Mouse (Mus musculus) hindbrain, embryonic 14.5 days (tissue): ENCODE measurements at regions not wholly inside any gene's neighbourhood (a gene's known extent, or its start where the extent isn't known, plus 50 kb on each side); places are given as distances from the start of the nearest gene placed in this dataset.

ENCODE experiments used
- ATAC-seq: fragments of 200-750 bp; cut with Nextera tagmentation; 2 replicates; pipeline ENCODE4 v1.8.0; 2017; ENCODE audit warnings: moderate number of reproducible peaks, mild to moderate bottlenecking, moderate TSS enrichment, moderate library complexity; ENCODE audit not compliant: low FRiP score
- DNase-seq: peaks from one replicate; pipeline ENCODE4 v3.0.0-alpha.2; 2015; ENCODE audit warnings: low spot score
- H3K27ac ChIP-seq: fragments of 300-500 bp; sonication (generic); 2 replicates; pipeline ENCODE4 v1.5.1; 2014; ENCODE audit warnings: mild to moderate bottlenecking, moderate library complexity
- H3K27me3 ChIP-seq: fragments of 300-500 bp; sonication (generic); 2 replicates; pipeline ENCODE4 v1.6.1; 2014; ENCODE audit warnings: mild to moderate bottlenecking, low read length, mixed read lengths; ENCODE audit not compliant: control insufficient read depth, insufficient read depth
- H3K36me3 ChIP-seq: fragments of 300-500 bp; sonication (generic); replicated peaks from 2 replicates; pipeline ENCODE4 v1.6.1; 2014; ENCODE audit not compliant: control insufficient read depth, insufficient read depth
- H3K4me1 ChIP-seq: fragments of 300-500 bp; sonication (generic); replicated peaks from 2 replicates; pipeline ENCODE4 v1.6.1; 2014; ENCODE audit warnings: antibody characterized with exemption, low read length, mixed read lengths; ENCODE audit not compliant: control insufficient read depth, insufficient read depth
- H3K4me2 ChIP-seq: fragments of 300-500 bp; sonication (generic); replicated peaks from 2 replicates; pipeline ENCODE4 v1.6.1; 2014; ENCODE audit warnings: mild to moderate bottlenecking, moderate library complexity
- H3K4me3 ChIP-seq: fragments of 300-500 bp; sonication (generic); replicated peaks from 2 replicates; pipeline ENCODE4 v1.5.1; 2014; ENCODE audit warnings: mild to moderate bottlenecking, low read length
- H3K9ac ChIP-seq: fragments of 300-500 bp; sonication (generic); 2 replicates; pipeline ENCODE4 v1.6.1; 2014
- H3K9me3 ChIP-seq: fragments of 300-500 bp; sonication (generic); 2 replicates; pipeline ENCODE4 v1.6.1; 2016; ENCODE audit warnings: low read length; ENCODE audit not compliant: control insufficient read depth
- WGBS: fragments of 180-500 bp; shearing (Covaris S2); extraction: QIAGEN DNeasy Blood & Tissue Kit; methylation state at CpG from one replicate; pipeline ENCODE4 v1.1.7; 2014; 5-methylcytosine and 5-hydroxymethylcytosine counted together

DNA sequence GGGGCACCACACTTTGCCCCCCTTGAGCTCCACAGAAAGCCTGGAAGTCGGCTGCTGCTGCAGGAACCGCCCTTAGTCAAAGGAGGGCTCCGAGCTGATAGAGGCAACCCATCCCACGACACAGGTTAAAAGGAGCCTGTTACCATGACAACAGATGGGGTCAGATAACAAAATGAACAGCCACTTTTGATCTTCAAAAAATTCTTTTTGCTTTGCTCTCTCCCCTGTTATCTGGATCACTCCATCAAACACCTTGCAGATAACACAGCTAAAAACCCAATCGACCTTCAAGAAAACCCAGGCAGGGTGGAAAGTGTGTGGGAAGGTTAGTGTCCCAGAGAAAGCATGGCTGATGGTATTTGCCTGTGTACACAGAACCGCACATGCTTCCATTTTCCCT is 52.1 kb upstream of the Irx2 start:
- DNase-seq (no peak), ATAC-seq (no peak)
- Histone ChIP-seq H3K4me2 (no peak overlapping the region), H3K4me3 (no peak overlapping the region), H3K27me3 (no peaks in the 10 kb centered on the region), H3K9me3 (peaks cover 7% of the 10 kb centered on the region; the same call in 1 of the 2 replicates), H3K9ac (no peak overlapping the region), H3K4me1 (no peaks in the 10 kb centered on the region), H3K27ac (no peak overlapping the region), H3K36me3 (no peaks in the 10 kb centered on the region)
- WGBS, result 30% methylated on average over 6 of the region's 6 CpGs

DNA sequence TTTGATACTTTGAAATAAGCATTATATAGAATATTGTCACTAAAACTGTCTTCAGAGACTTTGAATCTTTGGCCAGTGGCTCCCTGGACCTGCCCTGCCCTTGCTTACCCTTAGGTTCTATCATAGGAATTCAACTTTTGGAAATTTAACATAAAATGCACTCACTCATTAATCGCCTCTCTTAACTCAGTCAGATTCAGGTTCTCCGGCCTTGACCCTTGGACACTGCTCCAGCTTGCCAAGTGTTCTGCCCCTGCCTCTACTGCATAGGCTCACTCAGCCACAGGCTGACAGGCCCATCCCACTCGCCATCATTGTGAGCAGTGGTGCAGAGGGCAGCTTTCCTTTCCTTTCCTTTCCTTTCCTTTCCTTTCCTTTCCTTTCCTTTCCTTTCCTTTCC is 50.2 kb upstream of the Irx2 start:
- H3K4me3 ChIP-seq, result no peak overlapping the region
- H3K27ac ChIP-seq, result no peak overlapping the region
- no peak for DNase-seq
- no peak overlapping the region for H3K9ac ChIP-seq
- H3K4me1 ChIP-seq, result no peaks in the 10 kb centered on the region
- WGBS, result 88% methylated on average over 3 of the region's 3 CpGs
- H3K27me3 ChIP-seq, result peaks cover 5% of the 10 kb centered on the region; the same call in 1 of the 2 replicates
- peaks cover 7% of the 10 kb centered on the region; the same call in 1 of the 2 replicates for H3K9me3 ChIP-seq
- no peak for ATAC-seq
- no peak overlapping the region for H3K4me2 ChIP-seq
- no peaks in the 10 kb centered on the region for H3K36me3 ChIP-seq
